Mouse (Mus musculus): ENCODE measurements around the gene Socs7.

The Socs7 gene

DNA sequence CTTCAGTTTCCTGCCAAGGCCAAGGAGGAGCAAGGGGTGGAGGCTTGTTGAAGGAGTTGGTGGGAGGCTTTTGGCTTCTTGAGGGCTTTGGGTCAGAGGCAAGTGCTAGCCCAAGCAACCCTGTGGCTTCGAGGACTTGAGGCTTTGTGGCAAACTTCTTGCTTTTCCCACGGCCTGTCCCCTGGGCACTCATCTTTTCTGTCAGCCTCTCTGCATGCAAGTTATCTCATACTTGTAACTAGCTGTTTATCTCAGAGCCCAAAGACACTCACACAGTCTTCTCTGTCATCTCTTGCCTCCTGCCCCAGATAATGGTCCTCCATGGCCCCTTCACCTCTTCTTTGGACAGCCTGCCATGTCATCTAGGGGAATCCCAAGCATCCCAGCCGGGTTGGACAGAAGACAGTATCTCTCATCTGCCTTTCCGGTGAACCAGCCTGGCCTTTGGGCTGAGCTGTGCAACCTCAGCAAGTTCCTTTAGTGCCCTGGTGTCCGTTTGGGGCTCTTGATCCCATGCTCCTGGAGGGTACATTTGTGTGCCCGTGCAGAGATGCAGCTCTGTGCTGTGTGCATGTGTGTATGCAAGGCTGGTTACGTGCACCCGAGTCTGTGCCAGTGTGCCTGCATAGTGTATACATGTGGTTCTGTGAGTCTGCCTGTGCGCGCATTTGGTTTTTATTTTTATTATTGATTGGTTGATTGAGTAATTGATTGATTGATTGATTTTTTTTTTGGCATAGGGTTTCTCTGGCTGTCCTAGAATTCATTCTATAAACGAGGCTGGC, 80.7 kb downstream of the Socs7 start:
- no peak for DNase-seq (ENCODE audit: low read depth, low spot score)

DNA sequence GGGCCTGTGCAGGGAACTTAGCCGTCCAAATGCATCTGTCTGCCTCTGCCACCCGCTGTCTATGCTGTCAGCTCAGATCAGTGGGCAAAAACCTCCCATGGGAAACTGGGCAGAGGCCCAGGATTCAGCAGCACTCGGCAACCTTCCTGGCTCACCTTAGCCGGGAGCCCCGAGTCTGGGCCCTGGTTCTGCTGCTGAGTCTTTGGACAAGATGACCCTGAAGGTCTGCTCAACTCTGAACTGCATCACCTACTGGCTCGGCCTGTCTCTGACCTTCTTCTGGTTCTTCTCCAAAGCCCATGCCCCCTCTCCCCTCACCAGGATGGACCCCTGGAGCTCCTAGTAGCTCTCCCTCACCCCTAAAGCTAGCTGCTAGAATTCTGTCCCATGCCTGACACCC, 83.2 kb downstream of the Socs7 start:
- DNase-seq (ENCODE audit: low read depth, low spot score) = no peak

DNA sequence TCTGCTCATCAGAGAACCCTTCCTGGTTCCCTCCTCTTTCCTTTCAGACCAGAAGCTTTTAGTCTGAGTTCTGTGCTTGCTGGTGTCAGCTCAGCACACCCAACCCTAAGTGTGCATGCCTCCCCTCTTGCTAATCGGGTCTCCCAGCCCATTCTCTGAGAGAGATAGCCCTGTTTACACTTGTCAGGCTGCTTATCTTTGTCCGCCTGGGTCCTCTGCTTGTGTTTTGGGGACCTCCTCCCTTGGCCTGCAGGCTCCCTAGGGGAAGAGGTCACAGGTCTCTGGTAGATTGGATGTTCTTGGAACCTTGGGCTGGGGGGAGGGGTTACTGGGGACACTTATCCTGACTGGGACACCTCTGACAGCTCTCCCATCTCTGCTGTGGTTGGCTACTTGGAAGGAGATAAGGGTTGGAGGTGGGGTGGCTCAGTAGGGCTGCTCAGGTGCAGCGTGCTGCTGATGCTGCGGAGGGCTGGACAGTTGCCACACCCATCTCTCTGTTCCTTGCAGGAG, 83.7 kb downstream of the Socs7 start:
- DNase-seq (ENCODE audit: low read depth, low spot score) = no peak

DNA sequence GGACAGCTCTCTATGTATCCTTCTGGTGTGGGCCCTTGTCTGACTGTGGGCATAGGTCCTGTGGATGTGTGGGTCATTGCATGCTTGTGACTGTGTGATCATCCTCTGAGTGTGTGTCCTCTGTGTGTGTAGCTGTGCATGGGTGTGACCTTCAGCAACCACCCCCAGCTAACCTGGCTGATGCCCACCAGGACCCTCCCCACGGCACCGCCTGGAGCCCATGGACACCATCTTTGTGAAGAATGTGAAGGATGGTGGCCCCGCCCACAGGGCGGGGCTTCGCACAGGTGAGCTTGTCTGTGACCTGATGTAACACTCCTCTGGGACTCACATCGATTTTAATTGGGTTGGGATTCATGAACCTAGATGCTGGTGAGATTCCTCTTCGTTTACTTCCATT, 85.6 kb downstream of the Socs7 start:
- DNase-seq (ENCODE audit: low read depth, low spot score) = no peak

Data from ZHBTc4 (cell line).